In the genomic region with DNA sequence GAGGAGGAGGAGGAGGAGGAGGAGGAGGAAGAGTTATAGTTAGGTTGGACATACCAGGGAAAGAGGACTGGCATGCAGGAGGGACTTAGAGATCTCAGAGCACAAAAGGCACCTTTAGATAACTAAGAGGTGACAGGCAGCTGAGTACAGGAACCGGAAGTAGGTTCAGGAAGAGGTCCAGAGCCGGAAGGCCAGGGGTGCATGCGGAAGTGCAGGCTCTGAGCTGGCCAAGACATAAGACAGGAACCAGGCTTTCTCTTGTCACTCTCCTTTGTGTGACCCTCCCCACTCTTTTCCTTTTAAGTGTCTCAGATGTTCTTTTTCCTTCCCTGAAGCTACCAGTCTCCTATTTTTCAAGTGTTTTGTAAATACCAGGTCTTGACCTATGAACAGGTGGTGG, we compare ENCODE assay signal across 9 mouse cellular contexts. TPM values are rescaled to one million over a fixed set of nuclear protein-coding genes. Genes with fewer than 3 reads are reported as not detected.
A peak's percentile ranks its signal among the peaks of the same experiment; 100 is the strongest.
DNase-seq lines count a peak whose midpoint lies in the region; ATAC-seq lines count a peak whose summit lies in the region.
"Had no signal": no experiment of that assay in that cellular context is flagged by ENCODE, and none has a peak within 500 bp of the region (broad histone marks: within the 10 kb centered on the region; RNA-seq: fewer than 3 reads in every experiment).

No protein-coding gene starts in this region.

- H3K4me3 ChIP-seq in liver, embryonic 13.5 days (replicated peaks), result no peak overlapping the region

- no peaks in the 10 kb centered on the region for H3K27me3 ChIP-seq in liver, embryonic 13.5 days
- H3K27me3 ChIP-seq: limb, embryonic 15.5 days had no signal

- no peak overlapping the region for H3K4me2 ChIP-seq in liver, embryonic 13.5 days

- H3K36me3 ChIP-seq in liver, embryonic 13.5 days, result no peaks in the 10 kb centered on the region
- H3K36me3 ChIP-seq: limb, embryonic 15.5 days had no signal

- H3K9me3 ChIP-seq in liver, embryonic 13.5 days (replicated peaks), result no peaks in the 10 kb centered on the region
- H3K9me3 ChIP-seq: limb, embryonic 15.5 days had no signal

- peaks cover 14% of the 10 kb centered on the region for H3K4me1 ChIP-seq in liver, embryonic 13.5 days (replicated peaks)

- DNase-seq in B cell, adult 2 months, result peak; percentile 68 to 73
- DNase-seq in adrenal gland, postnatal 10 days, result peak; percentile 42
- DNase-seq in induced T-regulatory cell, adult 2 months (ENCODE audit: low read depth), result peak; percentile 80
- no peak for DNase-seq in liver, embryonic 13.5 days
- peak; percentile 37 to 69 for DNase-seq in spleen, postnatal 4 days (ENCODE audit: low spot score in 2 of 2)
- no peak for DNase-seq in ovary, postnatal 14 days (ENCODE audit: low spot score)
- no peak for DNase-seq in cerebellum, adult 8-10 months
- no peak for DNase-seq in testis, postnatal 14 days (ENCODE audit: low spot score)

- ATAC-seq in liver, embryonic 13.5 days (ENCODE audit: low read depth), result peak; percentile 34; the same call in 1 of the 2 replicates

- no peak overlapping the region for H3K9ac ChIP-seq in liver, embryonic 13.5 days
- H3K9ac ChIP-seq: limb, embryonic 15.5 days had no signal

- H3K27ac ChIP-seq in liver, embryonic 13.5 days, result no peak overlapping the region

- 18% methylated on average over 3 of the region's 3 CpGs for WGBS in liver, embryonic 13.5 days (ENCODE audit: insufficient replicate concordance)

RNA-seq across cellular contexts. Expression of a gene that starts 38.0 kb away (rescaled TPM):
- 10 to 100 TPM; 42.3 to 45.6 TPM for total RNA-seq in adrenal gland, postnatal 10 days (2021)
- 1.1 and 1.4 TPM in 2 replicates for polyA plus RNA-seq in liver, embryonic 13.5 days (2015; fragmentation: Nextera tagmentation; extraction: Ambion mirVana)

Comparison
In these comparisons a context has a peak if more than half of its experiments do, and no peak if none do; other contexts are left out.
1. DNase-seq: peak in B cell, adult 2 months (2 of 2), adrenal gland, postnatal 10 days (single experiment), induced T-regulatory cell, adult 2 months (single experiment) and spleen, postnatal 4 days (2 of 2); none in liver, embryonic 13.5 days (single experiment), ovary, postnatal 14 days (single experiment), cerebellum, adult 8-10 months (single experiment) and testis, postnatal 14 days (single experiment).